In genomic region chr2:116064521-116064920, GRCm38 (mm10) we compare ENCODE assay signal across 8 mouse cellular contexts. TPM values are rescaled to one million over a fixed set of nuclear protein-coding genes. Genes with fewer than 3 reads are reported as not detected.
DNase-seq lines count a peak whose midpoint lies in the region; ATAC-seq and TF ChIP-seq lines count a peak whose summit lies in the region.

No protein-coding gene starts in this region.

- no peaks in the 10 kb centered on the region for H3K27me3 ChIP-seq in forebrain, postnatal 0 days (ENCODE audit: insufficient read depth, low read length)
- peaks cover 77% of the 10 kb centered on the region for H3K27me3 ChIP-seq in limb, embryonic 12.5 days
- H3K27me3 ChIP-seq in midbrain, postnatal 0 days (ENCODE audit: insufficient read depth, low read length): peaks cover 3% of the 10 kb centered on the region; the same call in 1 of the 2 replicates

- H3K9me3 ChIP-seq in forebrain, postnatal 0 days (ENCODE audit: low read length): no peaks in the 10 kb centered on the region
- H3K9me3 ChIP-seq in limb, embryonic 12.5 days: no peaks in the 10 kb centered on the region
- H3K9me3 ChIP-seq in midbrain, postnatal 0 days (ENCODE audit: low read length): no peaks in the 10 kb centered on the region

- WGBS in forebrain, postnatal 0 days: under 1% methylated on average over 20 of the region's 20 CpGs
- whole genome bisulfite sequencing in limb, embryonic 12.5 days: under 1% methylated on average over 15 of the region's 20 CpGs
- WGBS in midbrain, postnatal 0 days: under 1% methylated on average over 20 of the region's 20 CpGs

- no peak for TF ChIP-seq CTCF in forebrain, postnatal 0 days (IDR thresholded peaks at IDR 0.05; ENCODE audit: low read depth)
- TF ChIP-seq CTCF in midbrain, postnatal 0 days (IDR thresholded peaks at IDR 0.05): no peak

- no peak for ATAC-seq in forebrain, postnatal 0 days
- no peak for ATAC-seq in limb, embryonic 12.5 days (ENCODE audit: insufficient number of reproducible peaks, insufficient read depth, low FRiP score, low TSS enrichment, low read depth)
- ATAC-seq in midbrain, postnatal 0 days (ENCODE audit: low FRiP score): no peak

- peak overlapping the region; percentile 96 for H3K27ac ChIP-seq in forebrain, postnatal 0 days (ENCODE audit: low read depth, low read length)
- H3K27ac ChIP-seq in limb, embryonic 12.5 days: peak overlapping the region; percentile 86
- H3K27ac ChIP-seq in midbrain, postnatal 0 days (ENCODE audit: low read depth, low read length): peak overlapping the region; percentile 84

- peak overlapping the region; percentile 70 for H3K4me3 ChIP-seq in forebrain, postnatal 0 days (ENCODE audit: low read depth, low read length)
- H3K4me3 ChIP-seq in limb, embryonic 12.5 days (replicated peaks): peak overlapping the region; percentile 50
- H3K4me3 ChIP-seq in midbrain, postnatal 0 days (ENCODE audit: low read depth, low read length): peak overlapping the region; percentile 56

- no peaks in the 10 kb centered on the region for H3K4me1 ChIP-seq in forebrain, postnatal 0 days (ENCODE audit: insufficient read depth)
- H3K4me1 ChIP-seq in limb, embryonic 12.5 days (replicated peaks): peaks cover 35% of the 10 kb centered on the region
- no peaks in the 10 kb centered on the region for H3K4me1 ChIP-seq in midbrain, postnatal 0 days (ENCODE audit: insufficient read depth, low read length)

- peak overlapping the region; percentile 94 for H3K9ac ChIP-seq in forebrain, postnatal 0 days
- peak overlapping the region; percentile 74 for H3K9ac ChIP-seq in limb, embryonic 12.5 days (replicated peaks)
- H3K9ac ChIP-seq in midbrain, postnatal 0 days (replicated peaks; ENCODE audit: low read length, poor library complexity, severe bottlenecking): peak overlapping the region; percentile 68

- H3K4me2 ChIP-seq in forebrain, postnatal 0 days (ENCODE audit: low read depth): peak overlapping the region; percentile 61
- H3K4me2 ChIP-seq in limb, embryonic 12.5 days: peak overlapping the region; percentile 82
- H3K4me2 ChIP-seq in midbrain, postnatal 0 days (ENCODE audit: low read depth, low read length, poor library complexity, severe bottlenecking): peak overlapping the region; percentile 74

- H3K36me3 ChIP-seq in forebrain, postnatal 0 days (ENCODE audit: insufficient read depth): no peaks in the 10 kb centered on the region
- H3K36me3 ChIP-seq in limb, embryonic 12.5 days: no peaks in the 10 kb centered on the region
- no peaks in the 10 kb centered on the region for H3K36me3 ChIP-seq in midbrain, postnatal 0 days (ENCODE audit: insufficient read depth, low read length)

- DNase-seq in cerebellum, postnatal 10 days: peak; percentile 17 to 37
- DNase-seq in cerebellum, adult 11-12 months: no peak
- DNase-seq in Muller cell, postnatal 12 days (ENCODE audit: inconsistent ontology term): peak; percentile 70
- DNase-seq in forebrain, postnatal 0 days: peak; percentile 64
- no peak for DNase-seq in midbrain, postnatal 0 days (ENCODE audit: low spot score)
- DNase-seq in cerebellum, adult 8-10 months: no peak
- DNase-seq in urinary bladder, postnatal 25 days (ENCODE audit: low spot score): no peak

RNA-seq across cellular contexts. Expression of gene Meis2, which starts 1.1 kb away (rescaled TPM):
- 204 and 227 TPM in 2 replicates for total RNA-seq in forebrain, postnatal 0 days (2014; rRNA removed)
- polyA plus RNA-seq in forebrain, postnatal 0 days (2015; fragmentation: Nextera tagmentation; extraction: Ambion mirVana): 85.5 and 106 TPM in 2 replicates
- polyA plus RNA-seq in limb, embryonic 12.5 days (2016; fragmentation: Nextera tagmentation; extraction: Ambion mirVana): 20.5 and 24.4 TPM in 2 replicates
- total RNA-seq in midbrain, postnatal 0 days (2014; rRNA removed): 121 and 147 TPM in 2 replicates
- polyA plus RNA-seq in midbrain, postnatal 0 days (2015; fragmentation: Nextera tagmentation; extraction: Ambion mirVana): 52.1 and 58.3 TPM in 2 replicates

Comparison
In these comparisons a context has a peak if more than half of its experiments do, and no peak if none do; other contexts are left out.
1. DNase-seq: peak in cerebellum, postnatal 10 days (2 of 2), Muller cell, postnatal 12 days (single experiment) and forebrain, postnatal 0 days (single experiment); none in cerebellum, adult 11-12 months (single experiment), midbrain, postnatal 0 days (single experiment), cerebellum, adult 8-10 months (single experiment) and urinary bladder, postnatal 25 days (single experiment).
2. Peak in every context shown above with its lines, with median percentiles within 50 percentile points of each other: H3K27ac ChIP-seq, H3K4me2 ChIP-seq, H3K4me3 ChIP-seq and H3K9ac ChIP-seq.